Mouse (Mus musculus) inflammation-experienced regulatory T-cells, adult 6 months (primary cell): Measurements from ENCODE around the gene Dop1a. TPM values are rescaled to one million over a fixed set of nuclear protein-coding genes. Genes with fewer than 3 reads are reported as not detected.

Experiments used
- ATAC-seq: one replicate; pipeline ENCODE4 v1.8.0; 2017
- polyA plus RNA-seq, 3 experiments: library from polyadenylated mRNA; unstranded; fragments of 100-300 nt; shearing (Covaris generic); gene quantifications; one replicate each; pipeline ENCODE4 v1.2.1; 2017

Dop1a gene
- polyA plus RNA-seq, 3 experiments from 2014 or later, result 17.3 to 41.2 (median 32.1) TPM

GRCm38 (mm10) chr9:86507437-86507836 is 40.5 kb downstream of the Dop1a start:
- ATAC-seq, result no peak

DNA sequence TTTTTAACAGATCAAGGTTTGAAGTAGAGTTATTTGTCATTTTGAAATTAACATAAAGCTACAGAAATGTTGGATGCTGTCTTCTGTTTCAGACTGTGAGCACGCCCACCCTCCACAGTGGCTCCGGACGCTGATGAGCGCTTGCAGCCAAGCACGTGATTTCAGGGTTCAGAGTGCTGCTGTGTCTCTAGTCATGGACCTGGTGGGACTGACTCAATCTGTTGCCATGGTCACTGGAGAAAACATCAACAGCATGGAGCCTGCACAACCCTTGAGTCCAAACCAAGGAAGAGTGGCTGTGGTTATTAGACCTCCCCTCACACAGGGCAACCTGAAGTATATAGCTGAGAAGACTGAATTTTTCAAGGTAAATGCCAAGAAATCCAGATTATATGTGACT is 46.8 kb downstream of the Dop1a start:
- ATAC-seq, result no peak

DNA sequence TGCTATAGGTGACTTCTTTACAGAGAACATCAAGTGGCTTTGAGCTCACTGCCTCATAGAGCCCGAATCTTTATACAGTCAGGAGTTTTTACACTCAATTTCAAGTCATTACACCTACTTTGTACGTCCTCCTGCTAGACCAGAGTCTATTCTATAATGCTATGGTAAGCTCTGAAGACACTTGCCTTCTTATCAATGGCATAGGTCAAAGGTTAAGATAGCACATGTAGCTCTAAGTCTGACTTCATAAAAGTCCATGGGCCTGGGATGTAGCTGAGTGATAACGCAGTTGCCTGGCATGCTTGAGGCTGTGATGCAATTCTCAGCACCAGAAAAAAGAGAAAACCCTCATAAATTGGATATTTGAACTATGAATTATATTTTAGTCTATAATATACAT is 47.4 kb downstream of the Dop1a start:
- ATAC-seq, result no peak

DNA sequence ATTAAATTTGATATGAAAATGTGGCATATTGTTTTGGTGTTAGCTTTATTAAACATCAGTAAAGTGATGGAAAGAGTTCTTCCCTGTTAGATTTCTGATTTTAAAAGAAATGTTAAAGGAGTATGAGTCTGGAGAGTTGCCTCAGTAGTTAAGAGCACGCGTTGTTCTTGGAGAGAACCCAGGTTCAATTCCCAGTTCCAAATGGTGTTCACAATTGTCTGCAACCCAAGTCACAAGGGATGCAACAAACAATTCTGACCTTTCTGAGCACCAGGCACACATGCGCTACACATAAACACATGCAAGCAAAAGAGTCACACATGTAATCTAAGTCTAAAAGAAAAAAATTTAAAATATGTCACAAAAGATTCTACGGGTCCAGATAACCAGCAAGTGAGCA is 47.8 kb downstream of the Dop1a start:
- no peak for ATAC-seq

- ATAC-seq, result no peak
These were observed 55.4 kb downstream of the Dop1a start for GRCm38 (mm10) chr9:86522335-86522734.

DNA sequence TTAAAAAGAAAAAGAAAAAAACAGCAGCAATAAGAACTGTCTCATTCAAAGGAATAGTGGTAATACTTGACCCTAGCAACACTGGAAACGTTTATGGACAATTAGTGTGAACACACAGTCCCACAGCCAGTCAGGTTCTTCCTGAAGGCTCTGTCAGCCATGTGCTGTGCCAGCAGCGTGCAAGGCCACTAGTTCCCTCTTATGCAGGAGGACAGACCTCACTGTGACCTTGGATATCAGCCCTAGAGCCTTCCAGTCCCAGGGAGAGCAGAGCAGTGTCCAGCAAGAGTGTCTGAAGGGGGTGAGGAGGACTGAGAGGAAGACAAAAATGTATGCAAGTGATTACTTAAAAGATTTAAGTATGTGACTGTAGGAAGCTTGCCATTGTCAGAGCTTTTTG is 58.6 kb downstream of the Dop1a start:
- ATAC-seq, result no peak

DNA sequence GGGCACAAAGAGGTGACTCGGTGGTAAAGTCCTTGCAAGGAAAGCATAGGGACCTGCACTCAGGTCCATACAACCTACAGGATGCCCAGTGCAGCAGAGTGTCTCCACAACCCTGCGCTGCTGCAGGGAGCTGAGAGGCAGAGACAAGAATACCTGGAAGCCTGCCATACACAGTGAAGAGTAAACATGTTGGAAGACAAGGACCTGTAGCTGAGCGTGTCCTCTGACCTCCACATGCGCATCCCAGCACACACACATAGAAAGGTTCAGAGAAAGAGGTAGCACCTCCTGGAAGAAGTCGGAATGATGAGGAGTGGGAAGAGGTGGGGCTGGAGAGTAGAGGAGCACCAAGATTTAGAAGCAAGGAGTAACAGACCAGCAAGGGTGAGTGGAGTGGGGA is 67.1 kb downstream of the Dop1a start:
- ATAC-seq, result no peak

DNA sequence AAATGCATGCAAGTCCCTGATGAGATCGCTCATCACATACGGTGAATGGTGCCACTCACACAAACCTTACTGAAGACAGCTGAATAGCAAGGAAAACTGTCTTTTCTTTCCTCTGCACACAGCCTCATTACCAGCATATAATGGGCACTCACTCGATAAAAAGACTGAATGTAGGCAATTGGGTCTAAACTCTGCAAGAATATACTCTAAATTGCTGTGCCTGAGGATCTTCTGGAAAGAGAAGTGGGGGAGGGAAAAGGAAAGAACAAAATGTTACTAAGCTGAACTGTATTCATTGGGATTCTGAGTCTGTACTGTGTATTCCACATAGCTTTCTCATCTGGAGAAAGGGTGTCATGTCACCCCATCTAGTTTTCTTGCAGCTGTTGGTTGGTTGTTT is 76.5 kb downstream of the Dop1a start:
- ATAC-seq, result no peak

GRCm38 (mm10) chr9:86544559-86544958 is 77.6 kb downstream of the Dop1a start:
- no peak for ATAC-seq

- ATAC-seq, result no peak
These were observed 82.7 kb downstream of the Dop1a start for GRCm38 (mm10) chr9:86549637-86550162.

GRCm38 (mm10) chr9:86550717-86551116 is 83.8 kb downstream of the Dop1a start:
- ATAC-seq, result no peak

DNA sequence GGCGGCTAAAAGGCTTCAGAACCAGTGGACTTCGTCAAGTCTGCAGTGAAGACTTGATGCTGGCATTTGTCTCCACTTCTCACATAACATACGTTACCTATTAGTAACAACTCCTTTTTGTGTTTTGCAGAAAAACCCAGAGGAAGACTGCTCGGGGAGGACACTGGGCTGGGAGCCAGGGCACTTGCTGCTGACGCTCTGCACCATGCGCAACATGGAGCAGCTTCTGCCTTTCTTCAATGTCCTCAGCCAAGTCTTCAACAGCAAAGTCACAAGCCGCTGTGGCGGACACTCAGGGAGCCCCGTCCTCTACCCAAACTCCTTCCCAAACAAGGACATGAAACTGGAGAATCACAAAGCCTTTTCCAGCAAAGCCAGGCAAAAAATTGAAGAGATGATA is 86.9 kb downstream of the Dop1a start:
- no peak for ATAC-seq

GRCm38 (mm10) chr9:86554641-86555040 is 87.7 kb downstream of the Dop1a start:
- no peak for ATAC-seq

DNA sequence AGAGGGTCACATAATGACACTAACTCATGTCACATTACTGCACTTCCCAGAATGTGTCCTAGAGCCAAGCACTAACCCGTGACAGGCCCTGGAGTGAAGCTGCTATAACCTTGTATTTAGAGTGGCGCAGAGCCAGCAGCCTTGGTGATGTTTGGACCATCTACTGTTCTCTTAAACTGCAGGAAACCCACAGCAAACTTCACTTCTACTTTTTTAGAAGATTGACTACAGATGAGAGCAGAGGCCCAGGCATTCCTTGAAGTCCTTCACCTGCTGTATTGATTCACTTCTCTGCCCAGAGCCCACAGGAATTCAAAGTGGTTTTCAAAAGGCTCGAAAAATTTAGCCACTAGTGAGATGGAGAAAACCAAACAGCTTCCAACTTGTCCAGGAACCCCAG is 93.6 kb downstream of the Dop1a start:
- ATAC-seq, result no peak

DNA sequence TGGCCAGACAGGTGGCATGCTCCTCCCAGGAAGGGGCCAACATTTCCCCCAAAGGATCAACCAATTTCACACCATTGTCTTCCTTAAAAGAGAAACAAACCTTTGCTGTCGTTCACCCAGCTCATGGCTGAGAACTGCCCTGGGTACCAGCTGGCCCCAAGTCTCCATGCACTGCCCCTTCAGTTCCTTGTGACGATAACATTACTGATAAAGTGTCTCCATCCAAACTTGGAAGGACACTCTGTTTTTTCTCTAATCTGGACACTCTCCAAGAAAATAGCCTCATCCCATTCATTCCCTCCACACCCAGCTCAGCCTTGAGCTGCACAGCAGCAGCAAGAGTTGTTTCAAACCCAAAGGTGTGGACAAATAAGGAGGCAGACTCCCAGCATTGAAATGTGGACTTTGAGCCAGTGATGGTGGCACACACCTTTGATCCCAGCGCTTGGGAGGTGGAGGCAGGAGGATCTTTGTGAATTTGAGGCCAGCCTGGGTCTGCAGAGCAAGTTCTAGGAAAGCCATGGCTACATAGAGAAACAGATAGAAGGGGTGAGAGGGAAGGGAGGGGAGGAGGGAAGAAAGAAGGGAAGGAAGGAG is 102.5 kb downstream of the Dop1a start:
- ATAC-seq, result no peak

- no peak for ATAC-seq
These were observed 103.4 kb downstream of the Dop1a start for GRCm38 (mm10) chr9:86570261-86570890.

- ATAC-seq, result no peak
These were observed 104.0 kb downstream of the Dop1a start for GRCm38 (mm10) chr9:86570946-86571345.

DNA sequence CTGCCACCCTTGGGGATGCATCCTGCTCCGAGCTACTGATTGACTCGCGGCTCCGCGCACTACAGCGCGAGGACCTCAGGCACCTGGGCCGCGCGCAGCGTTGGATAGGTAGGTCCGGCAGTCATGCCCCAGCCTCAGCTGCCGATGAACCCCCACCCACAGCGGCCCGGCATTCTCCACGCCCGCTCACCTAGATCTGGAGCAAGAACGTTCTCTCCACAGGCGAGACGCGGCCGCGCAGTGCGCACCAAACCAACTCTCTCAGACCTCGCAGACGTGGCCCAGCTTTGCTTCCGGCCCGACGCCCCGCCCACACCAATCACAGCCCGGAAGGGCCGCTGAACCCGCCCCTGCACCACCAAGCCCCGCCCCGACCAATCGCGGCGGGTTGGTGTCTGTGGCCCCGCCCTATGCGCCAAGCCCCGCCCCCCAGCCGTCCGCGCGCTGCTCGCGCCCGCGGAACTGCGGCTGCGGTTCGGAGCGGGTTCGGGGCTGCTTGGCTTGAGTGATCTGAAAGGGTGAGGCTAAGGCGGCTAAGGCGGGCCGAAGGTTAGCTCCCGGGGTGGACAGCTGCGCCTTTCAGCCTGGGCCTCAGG is 104.7 kb downstream of the Dop1a start, which contains the start of the genes Pgm3 and Rwdd2a:
Gene Pgm3, minus strand, starts transcription at position 303 of the 596 bp plus-strand sequence.
Gene Rwdd2a, plus strand, starts transcription at position 452 of the 596 bp plus-strand sequence.
- ATAC-seq, result peak; percentile 89

DNA sequence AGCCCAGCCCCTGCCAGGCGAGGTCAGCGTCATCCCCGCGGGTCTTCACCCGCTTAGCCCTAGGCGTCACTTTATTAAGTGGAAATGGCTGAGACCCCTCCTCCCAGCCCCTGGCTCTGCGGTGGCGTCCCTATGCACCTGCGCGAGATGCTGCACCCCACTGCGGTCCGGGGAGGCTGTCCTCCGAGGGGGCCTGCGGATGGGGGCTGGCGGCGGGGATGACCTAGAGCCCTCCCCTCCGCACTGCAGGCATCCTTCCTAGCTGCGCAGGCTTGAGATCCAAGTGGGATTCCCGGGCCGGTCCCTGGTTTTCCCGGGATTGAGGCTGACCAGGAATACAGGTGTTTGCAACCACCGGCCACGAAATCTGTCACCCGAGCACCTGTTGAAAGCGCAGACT is 105.2 kb downstream of the Dop1a start:
- ATAC-seq, result peak; percentile 23

- ATAC-seq, result peak; percentile 63
These were observed 105.8 kb downstream of the Dop1a start for GRCm38 (mm10) chr9:86572636-86573291.

- no peak for ATAC-seq
These were observed 106.8 kb downstream of the Dop1a start for GRCm38 (mm10) chr9:86573616-86574303.

GRCm38 (mm10) chr9:86575178-86575577 is 108.2 kb downstream of the Dop1a start:
- ATAC-seq, result no peak

- no peak for ATAC-seq
These were observed 112.7 kb downstream of the Dop1a start for GRCm38 (mm10) chr9:86579657-86580056.
